Mouse (Mus musculus) MEL (cell line): ENCODE results near the gene Wdr54.

ENCODE experiments used
- ELF1 ChIP-seq: IDR thresholded peaks from 2 replicates; pipeline ENCODE4 v1.6.1; 2014; ENCODE audit warnings: low read depth, mild to moderate bottlenecking, inconsistent platforms, low read length, improper control_type of control experiment, moderate library complexity
- EP300 ChIP-seq, 2 experiments: IDR thresholded peaks; 2 replicates each; pipeline ENCODE4 v1.6.1; 2011; ENCODE audit warnings: improper control_type of control experiment in 2 of 2, low read length in 2 of 2, low read depth in 1 of 2, mild to moderate bottlenecking in 1 of 2
- HCFC1 ChIP-seq: IDR thresholded peaks from 2 replicates; pipeline ENCODE4 v1.6.1; 2012; ENCODE audit warnings: low read depth, mild to moderate bottlenecking, inconsistent platforms, low read length, improper control_type of control experiment, moderate library complexity
- MAFK ChIP-seq: IDR thresholded peaks from 2 replicates; pipeline ENCODE4 v1.6.1; 2011; ENCODE audit warnings: low read depth, mild to moderate bottlenecking, low read length, improper control_type of control experiment, borderline replicate concordance
- MAZ ChIP-seq: IDR thresholded peaks from 2 replicates; pipeline ENCODE4 v1.6.1; 2012; ENCODE audit warnings: low read depth, mild to moderate bottlenecking, inconsistent platforms, low read length, improper control_type of control experiment
- POLR2A ChIP-seq, 2 experiments: IDR thresholded peaks; 2 replicates each; pipeline ENCODE4 v1.6.1; 2011 to 2012; ENCODE audit warnings: low read length in 2 of 2, mild to moderate bottlenecking in 2 of 2, control low read depth in 1 of 2, improper control_type of control experiment in 1 of 2, low read depth in 1 of 2, moderate library complexity in 1 of 2; ENCODE audit not compliant: control insufficient read depth in 1 of 2, insufficient read depth in 1 of 2, poor library complexity in 1 of 2
- SIN3A ChIP-seq: IDR thresholded peaks from 2 replicates; pipeline ENCODE4 v1.6.1; 2012; ENCODE audit warnings: low read length, improper control_type of control experiment, inconsistent platforms
- ZKSCAN1 ChIP-seq: IDR thresholded peaks from 2 replicates; pipeline ENCODE4 v1.6.1; 2012; ENCODE audit warnings: low read depth, mild to moderate bottlenecking, inconsistent platforms, low read length, improper control_type of control experiment, moderate library complexity

DNA sequence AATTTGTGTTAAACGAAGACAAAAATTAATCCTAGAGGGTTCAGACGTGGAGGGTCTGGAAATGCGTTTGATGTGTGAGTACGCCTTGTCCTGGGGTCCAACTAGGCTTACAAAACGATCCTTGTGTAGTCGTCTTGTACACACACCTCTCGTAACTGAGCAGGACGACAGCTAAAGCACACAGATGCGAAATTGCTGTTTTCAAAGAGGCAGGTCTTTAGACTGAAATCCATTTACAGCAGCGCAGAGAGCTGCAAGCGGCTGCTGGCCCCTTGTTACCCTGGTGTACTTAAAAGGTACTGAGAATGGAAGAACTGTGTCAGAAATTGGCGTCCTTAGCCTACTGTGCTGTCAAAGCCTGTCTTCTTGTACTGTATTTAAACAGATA, 10.0 kb upstream of the Wdr54 start:
- TF ChIP-seq HCFC1 (no peak), POLR2A (IDR thresholded peaks at IDR 0.05; ENCODE audit: control insufficient read depth in 1 of 2, insufficient read depth in 1 of 2, low read depth in 1 of 2, low read length in 2 of 2, poor library complexity in 1 of 2) (no peak), ZKSCAN1 (no peak), SIN3A (no peak), ELF1 (no peak), MAZ (no peak), EP300 (IDR thresholded peaks at IDR 0.05; ENCODE audit: low read depth in 1 of 2, low read length in 2 of 2) (no peak), MAFK (no peak)
